Mouse (Mus musculus): ENCODE measurements around the gene Ctsl. TPM values are rescaled to one million over a fixed set of nuclear protein-coding genes. Genes with fewer than 3 reads are reported as not detected.

Gene Ctsl
- 0.29 TPM in 1 of 2 replicates, not detected in the other for polyA plus RNA-seq (2012)

DNA sequence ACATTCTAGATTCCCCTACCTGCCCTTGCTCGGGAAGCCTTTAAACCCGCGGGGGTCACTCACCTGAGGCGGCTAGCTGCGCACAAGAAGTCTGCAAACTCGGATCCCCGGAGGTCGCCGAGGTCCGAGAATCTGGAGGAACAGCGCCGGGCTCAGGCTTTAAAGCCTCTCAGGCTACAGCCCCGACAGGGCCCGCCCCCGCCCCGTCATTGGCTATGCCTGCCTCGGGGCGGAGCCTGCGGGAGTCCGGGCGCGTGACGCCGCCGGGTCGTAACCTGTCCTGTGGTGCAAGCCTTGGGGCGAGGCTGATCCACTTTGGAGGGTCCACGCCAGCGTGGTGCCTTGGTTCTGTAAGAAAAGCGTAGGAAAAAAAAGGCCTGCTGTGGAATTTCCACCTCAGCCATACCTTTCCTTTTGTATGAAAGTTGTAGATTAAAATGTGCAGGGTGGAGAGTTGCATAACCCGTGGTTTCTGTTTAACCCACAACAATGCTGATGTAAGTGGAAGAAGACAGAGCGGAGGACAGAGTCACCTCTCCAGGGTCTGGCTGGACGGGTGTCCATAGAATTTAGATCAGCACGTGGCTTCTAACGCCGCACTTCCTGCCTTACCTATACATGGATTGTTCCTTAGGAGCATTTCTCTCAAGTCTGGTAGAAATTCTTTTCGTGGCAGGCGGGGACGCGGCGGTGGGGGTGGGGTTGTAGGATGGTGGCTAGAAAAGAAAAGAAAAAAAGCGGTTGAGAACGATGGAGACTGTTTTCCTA, at the start of gene Ctsl:
Ctsl (minus strand) TSS at position 718 of the 768 bp plus-strand sequence.
- Histone ChIP-seq H3K4me3 (replicated peaks) (peak within 1 kb of the TSS; percentile 69), H3K36me3 (ENCODE audit: control insufficient read depth) (peaks cover 5% of the 10 kb centered on the region), H3K27me3 (ENCODE audit: control insufficient read depth) (no peaks in the 10 kb centered on the region), H3K4me1 (ENCODE audit: control insufficient read depth) (peaks cover 20% of the 10 kb centered on the region), H3K9me3 (ENCODE audit: control insufficient read depth, low read length) (no peaks in the 10 kb centered on the region)
- no peak for TF ChIP-seq GATA1 (IDR thresholded peaks at IDR 0.05; ENCODE audit: low read length)
- TF ChIP-seq TAL1 (IDR thresholded peaks at IDR 0.05; ENCODE audit: low read length) = no peak

DNA sequence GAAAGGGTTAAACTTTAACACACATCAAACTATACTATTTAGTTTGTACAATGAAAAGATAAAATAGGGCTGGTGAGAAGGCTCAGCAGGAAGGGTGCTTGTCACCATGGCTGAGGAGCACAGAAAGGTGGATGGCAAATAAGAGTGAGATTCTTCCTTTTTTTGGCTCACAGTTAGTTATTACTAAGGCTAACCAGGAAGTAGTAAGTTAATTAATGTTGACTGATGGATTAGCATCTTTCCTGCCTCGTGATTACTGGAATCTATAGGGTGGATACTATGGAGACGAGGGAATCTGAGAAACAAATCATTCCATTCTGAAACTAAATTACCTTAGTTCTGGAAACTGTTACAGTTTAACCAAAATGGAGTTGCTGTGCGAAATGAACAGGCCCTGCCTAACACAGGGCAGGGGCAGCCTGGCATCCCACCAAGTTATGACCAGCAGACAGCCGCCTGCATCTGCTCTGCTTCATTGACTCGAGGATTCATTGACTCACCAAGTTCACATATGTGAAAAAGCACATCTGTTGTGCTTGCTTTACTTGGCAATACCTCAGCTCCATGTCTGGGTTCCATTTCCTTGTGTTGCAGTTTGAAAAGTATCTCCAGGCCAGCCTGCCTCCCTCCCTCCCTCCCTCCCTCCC, 46.4 kb upstream of the Ctsl start:
- TF ChIP-seq TAL1 (IDR thresholded peaks at IDR 0.05; ENCODE audit: low read length) = no peak
- TF ChIP-seq GATA1 (IDR thresholded peaks at IDR 0.05; ENCODE audit: low read length) = no peak
- H3K4me3 ChIP-seq (replicated peaks) = no peak overlapping the region
- no peaks in the 10 kb centered on the region for H3K27me3 ChIP-seq (ENCODE audit: control insufficient read depth)
- no peaks in the 10 kb centered on the region; the same call in 1 of the 2 replicates for H3K36me3 ChIP-seq (ENCODE audit: control insufficient read depth)
- peaks cover 20% of the 10 kb centered on the region for H3K4me1 ChIP-seq (ENCODE audit: control insufficient read depth)
- H3K9me3 ChIP-seq (ENCODE audit: control insufficient read depth, low read length) = 0 out of 2 replicates have a peak, but pooled peaks cover 2% of the 10 kb centered on the region

DNA sequence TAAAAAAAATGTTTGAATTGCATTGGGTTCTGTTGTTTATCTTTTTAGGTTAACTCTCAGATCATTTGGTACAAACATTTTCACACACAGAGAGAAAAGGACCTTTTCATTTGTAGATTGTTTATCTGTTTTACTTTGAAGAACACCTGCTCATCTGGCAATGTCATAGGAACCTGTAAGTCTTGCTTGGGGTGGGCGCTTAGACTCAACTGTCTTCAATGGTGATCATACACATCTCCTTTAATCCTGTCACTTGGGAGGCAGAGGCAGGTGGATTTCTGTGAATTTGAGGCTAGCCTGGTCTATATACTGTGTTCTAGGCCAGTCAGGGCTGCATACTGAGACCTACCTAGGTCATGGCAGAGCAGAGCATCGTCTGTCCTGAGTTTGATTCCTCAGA, 45.0 kb upstream of the Ctsl start:
- no peak for TF ChIP-seq GATA1 (IDR thresholded peaks at IDR 0.05; ENCODE audit: low read length)
- TF ChIP-seq TAL1 (IDR thresholded peaks at IDR 0.05; ENCODE audit: low read length) = no peak
- Histone ChIP-seq H3K9me3 (ENCODE audit: control insufficient read depth, low read length) (0 out of 2 replicates have a peak, but pooled peaks cover 2% of the 10 kb centered on the region), H3K4me3 (replicated peaks) (no peak overlapping the region), H3K27me3 (ENCODE audit: control insufficient read depth) (no peaks in the 10 kb centered on the region), H3K4me1 (ENCODE audit: control insufficient read depth) (peaks cover 31% of the 10 kb centered on the region), H3K36me3 (ENCODE audit: control insufficient read depth) (no peaks in the 10 kb centered on the region; the same call in 1 of the 2 replicates)

DNA sequence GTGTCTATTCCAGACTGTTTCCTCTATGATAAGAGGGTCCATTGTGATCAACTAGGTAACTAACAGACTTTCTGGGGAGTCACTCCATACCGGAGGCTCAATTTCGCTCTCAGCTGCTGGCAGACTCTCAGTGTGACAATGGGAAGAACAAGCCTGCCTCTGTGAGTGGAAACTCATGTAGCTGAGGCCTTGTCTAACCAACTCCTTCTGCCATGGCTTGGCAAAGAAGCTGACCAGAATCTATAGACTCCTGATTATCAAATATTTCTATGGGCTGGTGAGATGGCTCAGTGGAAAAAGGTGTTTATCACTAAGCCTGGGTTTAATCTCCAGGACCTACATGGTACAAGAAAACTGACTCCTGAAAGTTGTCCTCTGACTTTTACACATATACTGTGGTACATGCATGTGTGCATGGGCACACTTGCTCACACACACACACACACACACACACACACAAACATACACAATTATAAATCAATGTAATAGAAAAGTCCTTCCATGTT, 42.1 kb upstream of the Ctsl start:
- Histone ChIP-seq H3K4me1 (ENCODE audit: control insufficient read depth) (peaks cover 51% of the 10 kb centered on the region), H3K4me3 (replicated peaks) (no peak overlapping the region), H3K9me3 (ENCODE audit: control insufficient read depth, low read length) (0 out of 2 replicates have a peak, but pooled peaks cover 2% of the 10 kb centered on the region), H3K27me3 (ENCODE audit: control insufficient read depth) (no peaks in the 10 kb centered on the region), H3K36me3 (ENCODE audit: control insufficient read depth) (no peaks in the 10 kb centered on the region; the same call in 1 of the 2 replicates)
- no peak for TF ChIP-seq GATA1 (IDR thresholded peaks at IDR 0.05; ENCODE audit: low read length)
- no peak for TF ChIP-seq TAL1 (IDR thresholded peaks at IDR 0.05; ENCODE audit: low read length)

DNA sequence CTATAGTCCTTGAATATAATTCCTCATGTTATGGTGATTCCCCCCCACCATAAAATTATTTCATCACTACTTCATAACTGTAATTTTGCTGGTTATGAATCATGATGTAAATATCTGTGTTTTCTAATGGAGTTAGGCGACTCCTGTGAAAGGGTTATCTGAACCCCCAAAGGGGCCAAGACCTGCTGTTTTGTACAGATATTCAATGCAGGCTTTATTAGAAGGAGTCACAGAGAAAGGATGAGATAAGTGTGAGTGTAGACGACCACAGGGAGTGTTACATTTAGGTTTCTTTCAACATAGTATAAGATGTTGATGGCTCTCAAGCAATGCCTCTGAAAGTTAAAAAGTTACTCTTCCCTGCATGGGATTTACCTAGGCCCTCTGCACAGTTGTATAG, 40.6 kb upstream of the Ctsl start:
- H3K4me3 ChIP-seq (replicated peaks) = no peak overlapping the region
- no peaks in the 10 kb centered on the region; the same call in 1 of the 2 replicates for H3K36me3 ChIP-seq (ENCODE audit: control insufficient read depth)
- 0 out of 2 replicates have a peak, but pooled peaks cover 2% of the 10 kb centered on the region for H3K9me3 ChIP-seq (ENCODE audit: control insufficient read depth, low read length)
- no peaks in the 10 kb centered on the region for H3K27me3 ChIP-seq (ENCODE audit: control insufficient read depth)
- H3K4me1 ChIP-seq (ENCODE audit: control insufficient read depth) = peaks cover 58% of the 10 kb centered on the region
- TF ChIP-seq GATA1 (IDR thresholded peaks at IDR 0.05; ENCODE audit: low read length) (peak; percentile 52), TAL1 (IDR thresholded peaks at IDR 0.05; ENCODE audit: low read length) (peak; percentile 59; the same call in 2 of the 3 replicates)

DNA sequence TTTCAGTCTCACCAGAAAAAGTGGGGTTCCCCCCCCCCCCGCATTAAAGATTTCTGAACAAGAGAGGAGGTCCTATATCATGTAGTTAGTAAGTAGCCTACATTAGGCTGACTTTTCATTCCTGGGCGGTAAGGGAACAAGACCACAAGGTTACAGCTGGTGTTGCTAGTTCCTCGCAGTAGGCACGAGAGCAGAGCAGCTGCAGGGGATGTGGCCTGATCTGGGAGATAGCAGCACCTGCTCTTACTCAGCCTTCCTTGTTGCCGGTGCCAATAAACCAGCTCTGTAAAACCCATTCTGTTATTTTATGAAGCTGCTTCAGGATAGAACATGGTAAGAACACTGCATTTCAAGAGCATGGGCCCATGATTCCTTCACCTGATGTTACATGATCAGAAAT, 39.9 kb upstream of the Ctsl start:
- no peaks in the 10 kb centered on the region; the same call in 1 of the 2 replicates for H3K36me3 ChIP-seq (ENCODE audit: control insufficient read depth)
- TF ChIP-seq GATA1 (IDR thresholded peaks at IDR 0.05; ENCODE audit: low read length) (peak; percentile 48; the same call in 1 of the 2 replicates), TAL1 (IDR thresholded peaks at IDR 0.05; ENCODE audit: low read length) (no peak)
- H3K4me3 ChIP-seq (replicated peaks) = peak overlapping the region; percentile 19
- no peaks in the 10 kb centered on the region for H3K27me3 ChIP-seq (ENCODE audit: control insufficient read depth)
- peaks cover 58% of the 10 kb centered on the region for H3K4me1 ChIP-seq (ENCODE audit: control insufficient read depth)
- 0 out of 2 replicates have a peak, but pooled peaks cover 2% of the 10 kb centered on the region for H3K9me3 ChIP-seq (ENCODE audit: control insufficient read depth, low read length)

DNA sequence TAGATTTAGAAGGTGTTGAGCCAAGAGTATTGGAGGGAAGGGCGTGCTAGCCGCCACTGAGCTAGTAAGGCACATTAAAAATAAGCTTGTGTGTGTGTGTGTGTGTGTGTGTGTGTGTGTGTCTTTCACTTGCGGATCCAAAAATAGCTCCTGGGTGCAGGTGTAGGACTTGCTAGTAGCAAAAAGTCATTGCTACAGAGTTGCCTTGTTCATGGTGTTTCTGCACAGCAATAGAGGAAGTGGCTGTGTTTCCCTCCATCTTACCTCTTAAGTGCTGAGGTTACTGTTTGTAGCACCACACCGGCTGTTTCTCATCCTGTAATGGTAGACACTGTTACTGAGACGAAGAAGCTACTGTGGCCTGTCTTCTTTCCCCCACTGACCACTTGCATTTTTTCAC, 37.3 kb upstream of the Ctsl start:
- Histone ChIP-seq H3K27me3 (ENCODE audit: control insufficient read depth) (no peaks in the 10 kb centered on the region), H3K36me3 (ENCODE audit: control insufficient read depth) (no peaks in the 10 kb centered on the region), H3K4me3 (replicated peaks) (no peak overlapping the region), H3K4me1 (ENCODE audit: control insufficient read depth) (peaks cover 64% of the 10 kb centered on the region), H3K9me3 (ENCODE audit: control insufficient read depth, low read length) (no peaks in the 10 kb centered on the region)
- no peak for TF ChIP-seq TAL1 (IDR thresholded peaks at IDR 0.05; ENCODE audit: low read length)
- TF ChIP-seq GATA1 (IDR thresholded peaks at IDR 0.05; ENCODE audit: low read length) = no peak

DNA sequence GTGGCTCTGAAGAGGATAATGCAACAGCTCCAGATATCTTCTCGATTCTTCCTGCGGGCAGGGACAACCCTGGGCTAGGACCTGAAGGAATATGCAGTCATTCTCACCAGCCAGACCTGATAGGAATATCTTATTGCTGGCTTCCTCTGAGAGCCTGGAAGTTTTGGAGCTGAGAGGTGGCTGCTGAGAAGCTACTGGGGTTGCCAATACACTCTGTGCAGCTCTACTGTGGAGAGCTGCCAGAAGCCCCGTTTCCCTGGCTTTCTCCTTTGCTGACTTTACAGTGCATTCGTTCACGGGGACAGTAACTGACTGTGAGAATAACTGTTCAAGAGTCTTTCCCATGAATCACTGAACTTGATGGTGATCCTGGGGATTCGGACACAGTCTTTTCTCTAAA, 34.9 kb upstream of the Ctsl start:
- TF ChIP-seq GATA1 (IDR thresholded peaks at IDR 0.05; ENCODE audit: low read length) (no peak), TAL1 (IDR thresholded peaks at IDR 0.05; ENCODE audit: low read length) (no peak)
- H3K4me1 ChIP-seq (ENCODE audit: control insufficient read depth) = peaks cover 54% of the 10 kb centered on the region
- no peaks in the 10 kb centered on the region for H3K36me3 ChIP-seq (ENCODE audit: control insufficient read depth)
- H3K9me3 ChIP-seq (ENCODE audit: control insufficient read depth, low read length) = no peaks in the 10 kb centered on the region
- no peak overlapping the region for H3K4me3 ChIP-seq (replicated peaks)
- H3K27me3 ChIP-seq (ENCODE audit: control insufficient read depth) = no peaks in the 10 kb centered on the region

DNA sequence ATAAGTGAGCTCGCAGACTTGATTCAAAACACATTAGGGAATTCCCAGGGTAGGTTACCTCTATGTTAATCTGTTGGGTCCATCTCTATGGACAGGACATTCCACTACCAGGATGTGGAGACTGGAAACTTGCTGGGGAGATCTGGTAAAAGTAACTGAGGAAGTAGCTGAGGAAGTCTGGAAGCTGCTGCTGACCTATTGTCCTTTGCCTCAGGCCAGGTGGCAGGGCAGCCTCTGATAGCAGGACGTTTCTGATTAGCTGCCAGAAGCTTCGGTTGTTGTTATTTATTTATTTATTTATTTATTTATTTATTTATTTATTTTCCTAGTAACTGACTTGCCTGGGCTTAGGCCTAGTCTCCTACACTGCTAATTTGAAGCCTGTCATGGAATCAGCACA, 32.8 kb upstream of the Ctsl start:
- Histone ChIP-seq H3K4me1 (ENCODE audit: control insufficient read depth) (peaks cover 39% of the 10 kb centered on the region), H3K4me3 (replicated peaks) (peak overlapping the region; percentile 50), H3K9me3 (ENCODE audit: control insufficient read depth, low read length) (no peaks in the 10 kb centered on the region), H3K36me3 (ENCODE audit: control insufficient read depth) (no peaks in the 10 kb centered on the region), H3K27me3 (ENCODE audit: control insufficient read depth) (no peaks in the 10 kb centered on the region)
- TF ChIP-seq TAL1 (IDR thresholded peaks at IDR 0.05; ENCODE audit: low read length) = no peak
- no peak for TF ChIP-seq GATA1 (IDR thresholded peaks at IDR 0.05; ENCODE audit: low read length)
